Mouse (Mus musculus) spleen, adult 12 weeks (tissue): Measurements from ENCODE around the gene Calm1.

ENCODE experiments used
- DNase-seq: peaks from one replicate; pipeline ENCODE4 v3.0.0; 2022; ENCODE audit warnings: low spot score

Calm1 gene

DNA sequence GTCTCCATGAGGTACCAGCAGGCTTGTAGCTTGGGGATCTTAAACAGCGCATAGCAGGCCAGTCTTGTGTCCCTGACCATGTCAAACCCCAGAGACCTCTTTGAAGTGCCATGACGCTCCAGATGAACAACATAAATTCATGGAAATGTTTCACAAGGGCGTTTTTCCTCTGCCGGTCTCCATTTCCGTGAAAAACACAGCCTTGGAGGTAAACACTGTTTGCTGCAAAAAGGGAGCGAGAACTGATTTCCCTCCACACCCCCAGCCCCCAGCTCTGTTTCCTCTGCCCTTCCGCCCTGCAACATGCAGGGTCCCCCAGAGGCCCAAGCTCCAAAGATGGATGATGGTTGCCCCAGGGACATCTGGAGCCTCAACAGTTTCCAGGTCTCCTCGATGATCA, 24.3 kb downstream of the Calm1 start:
- no peak for DNase-seq

DNA sequence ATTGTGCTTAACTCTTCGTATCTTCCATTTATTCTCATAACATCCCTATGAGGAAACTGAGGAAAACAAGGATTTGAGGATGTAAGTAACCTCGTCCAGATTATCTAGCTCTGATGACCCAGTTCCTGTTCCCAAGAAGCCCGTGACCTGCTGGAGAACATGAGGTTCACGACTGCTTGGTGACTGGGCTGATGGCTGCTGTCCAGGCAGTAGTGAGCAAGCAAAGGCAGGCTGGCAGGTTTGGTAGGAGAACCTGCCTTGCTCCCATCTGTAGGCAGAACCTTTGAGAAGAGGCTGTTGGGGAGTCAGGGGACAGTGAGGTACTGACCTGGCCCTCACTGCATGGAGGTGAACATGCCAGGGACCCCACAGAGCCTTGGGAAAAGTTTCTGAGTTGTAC, 26.0 kb downstream of the Calm1 start:
- no peak for DNase-seq

GRCm38 (mm10) chr12:100226073-100226472, 26.8 kb downstream of the Calm1 start:
- no peak for DNase-seq

DNA sequence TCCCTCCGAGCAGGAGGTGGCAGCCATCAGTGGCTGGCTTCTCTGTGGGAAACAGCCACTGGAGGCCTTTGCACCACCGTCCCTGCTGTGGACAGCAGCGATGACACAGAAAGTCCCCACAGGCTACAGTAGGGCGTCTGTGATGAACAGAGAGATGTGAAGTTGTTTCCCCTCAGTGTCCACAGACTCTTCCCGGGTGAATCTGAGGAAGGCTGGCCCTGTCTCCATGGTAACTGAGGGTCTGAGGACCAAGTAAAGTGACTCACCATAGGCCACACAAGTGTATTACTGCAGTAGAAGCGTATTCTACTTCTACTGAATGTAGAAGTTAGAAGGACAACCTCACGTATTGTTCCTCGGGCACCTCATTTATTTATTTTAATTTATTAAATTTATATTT, 27.4 kb downstream of the Calm1 start:
- DNase-seq = no peak

DNA sequence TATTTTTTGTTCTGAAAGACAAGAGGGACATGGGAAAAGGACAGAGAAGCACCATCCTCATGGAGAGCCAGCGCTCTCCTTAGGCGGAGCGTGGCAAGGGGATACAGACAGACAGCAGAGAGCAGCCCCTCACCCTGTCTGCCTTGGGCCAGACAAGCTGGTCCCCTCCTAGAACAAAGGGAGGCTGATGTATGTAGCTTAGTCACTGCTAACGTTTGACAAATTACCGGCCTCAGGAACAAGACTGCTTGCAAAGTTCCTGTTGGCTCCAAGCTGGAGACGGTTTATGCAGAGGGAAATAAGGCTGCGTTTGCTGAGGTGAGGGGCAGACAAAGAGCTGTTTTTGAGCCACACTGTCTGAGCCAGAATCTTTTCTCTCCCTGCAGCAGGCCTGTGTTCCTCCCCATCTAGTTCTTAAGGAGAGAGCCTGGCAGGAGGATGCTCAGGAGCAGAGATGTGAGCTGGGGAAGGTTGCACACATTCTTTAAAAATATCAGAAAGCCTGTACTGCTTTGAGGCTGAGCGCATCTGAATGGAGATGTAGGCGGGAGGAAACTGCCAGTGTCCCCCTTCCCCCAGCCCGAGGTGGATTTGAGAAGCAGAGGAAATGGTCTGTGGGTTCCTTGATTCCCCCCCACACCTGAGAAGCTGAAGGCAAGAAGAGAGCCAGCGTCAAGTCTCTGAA, 28.9 kb downstream of the Calm1 start:
- DNase-seq = no peak

DNA sequence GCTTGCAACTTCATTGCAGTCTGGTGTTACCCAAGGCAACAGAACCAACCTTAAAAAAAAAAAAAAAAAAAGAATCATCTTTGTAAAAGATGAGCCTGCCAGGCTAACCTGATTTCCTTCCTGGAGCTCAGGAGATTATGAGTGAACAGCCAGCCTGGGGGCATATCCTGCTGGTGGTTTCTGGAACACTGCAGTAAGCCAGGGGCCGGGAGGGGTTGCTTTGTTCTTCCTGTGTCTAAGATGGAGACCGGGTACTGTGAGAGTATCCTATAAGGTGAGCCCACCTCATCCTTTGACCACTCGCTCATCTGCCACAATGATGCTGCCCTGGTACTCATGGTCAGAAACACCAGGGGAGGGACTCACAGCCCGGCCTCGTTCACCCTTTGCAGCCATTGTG, 35.0 kb downstream of the Calm1 start:
- DNase-seq = no peak

- no peak for DNase-seq
These were observed 35.7 kb downstream of the Calm1 start for GRCm38 (mm10) chr12:100234919-100235318.

- no peak for DNase-seq
These were observed 36.2 kb downstream of the Calm1 start for GRCm38 (mm10) chr12:100235423-100235822.

DNA sequence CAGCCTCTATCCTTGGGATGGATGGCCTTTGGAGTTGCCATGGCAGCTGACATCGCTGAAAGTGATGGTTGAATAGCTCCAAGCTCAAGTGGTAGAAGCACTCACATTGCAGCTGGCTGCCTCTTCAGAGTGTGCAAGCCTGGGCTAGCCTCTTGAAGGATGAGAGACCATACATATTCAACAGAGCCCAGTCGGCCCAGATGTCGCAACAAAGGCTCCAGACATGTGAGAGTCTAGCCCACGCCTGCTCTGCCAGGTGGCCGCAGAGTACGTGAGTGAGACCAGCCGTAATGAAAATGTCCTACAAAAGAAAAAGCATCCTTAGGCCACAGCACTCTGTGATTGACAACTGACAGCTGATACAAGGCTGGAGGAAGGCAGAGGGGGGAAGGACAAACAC, 40.2 kb downstream of the Calm1 start:
- DNase-seq = no peak

GRCm38 (mm10) chr12:100239807-100240206, 40.6 kb downstream of the Calm1 start:
- no peak for DNase-seq

GRCm38 (mm10) chr12:100241911-100242796, 42.9 kb downstream of the Calm1 start:
- no peak for DNase-seq

DNA sequence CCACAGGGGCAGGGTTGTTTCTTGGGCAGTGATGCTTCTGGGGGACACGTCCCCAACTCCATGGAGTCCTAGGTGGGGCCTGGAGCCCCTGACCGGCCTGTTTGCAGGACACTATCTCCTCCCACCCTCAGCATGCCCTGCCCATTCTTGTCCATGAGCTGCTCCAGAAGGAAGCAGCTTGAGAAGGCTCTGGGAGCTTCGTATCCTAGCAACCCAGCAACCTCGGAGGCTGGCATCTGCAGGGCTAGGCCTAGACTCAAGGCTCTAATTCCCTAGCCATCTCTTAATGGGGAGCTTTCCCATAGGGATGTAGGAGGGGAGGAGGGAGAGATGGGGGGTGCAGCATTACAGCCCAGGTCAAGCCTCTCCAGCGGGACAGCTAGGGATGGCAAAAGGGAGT, 45.3 kb downstream of the Calm1 start:
- DNase-seq = no peak

DNA sequence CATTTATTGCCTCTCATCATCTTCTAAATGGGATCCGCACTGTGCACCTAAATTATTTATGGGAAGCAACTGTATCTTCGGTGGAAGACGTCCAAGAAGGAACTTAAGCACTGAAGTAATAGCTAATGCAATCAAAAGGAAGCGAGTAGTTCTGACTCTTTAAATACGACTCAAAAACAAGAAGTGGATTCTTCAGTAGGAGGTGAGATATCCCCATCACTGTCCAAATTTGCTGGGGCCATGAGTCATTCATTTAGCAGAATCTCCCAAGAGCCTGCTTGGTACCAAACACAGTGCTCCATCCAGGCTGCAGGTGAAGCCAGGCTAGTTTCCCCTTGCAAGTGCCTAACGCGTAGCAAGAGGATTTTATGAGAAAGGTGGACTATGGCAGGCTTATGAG, 49.9 kb downstream of the Calm1 start:
- no peak for DNase-seq

GRCm38 (mm10) chr12:100254471-100254870, 55.2 kb downstream of the Calm1 start:
- no peak for DNase-seq

- DNase-seq = no peak
These were observed 56.3 kb downstream of the Calm1 start for GRCm38 (mm10) chr12:100255441-100255949.

DNA sequence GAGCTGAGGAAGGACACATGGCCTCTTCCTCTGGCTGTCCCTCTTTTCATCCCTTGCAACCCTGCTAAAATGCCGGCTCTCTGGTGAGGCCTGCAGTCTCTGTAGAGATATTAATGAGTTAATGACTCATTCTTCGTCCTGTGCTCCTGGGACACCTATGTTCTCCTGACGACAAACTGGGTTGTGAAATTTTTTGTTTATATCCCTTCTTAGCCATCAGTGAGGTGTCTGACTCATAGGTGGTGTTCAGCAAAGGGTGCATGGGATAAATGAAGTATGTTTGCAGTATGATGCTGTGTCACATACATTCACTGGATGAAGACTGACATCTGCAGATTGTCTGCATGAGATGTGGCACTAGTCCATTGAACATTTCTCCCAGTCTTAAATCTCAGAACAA, 58.5 kb downstream of the Calm1 start:
- no peak for DNase-seq
